Mouse (Mus musculus): ENCODE measurements around the gene Ppp1r3f. TPM values are rescaled to one million over a fixed set of nuclear protein-coding genes. Genes with fewer than 3 reads are reported as not detected.

The Ppp1r3f gene
- polyA plus RNA-seq, 1 experiment from 2014 or later = 0.76 TPM

DNA sequence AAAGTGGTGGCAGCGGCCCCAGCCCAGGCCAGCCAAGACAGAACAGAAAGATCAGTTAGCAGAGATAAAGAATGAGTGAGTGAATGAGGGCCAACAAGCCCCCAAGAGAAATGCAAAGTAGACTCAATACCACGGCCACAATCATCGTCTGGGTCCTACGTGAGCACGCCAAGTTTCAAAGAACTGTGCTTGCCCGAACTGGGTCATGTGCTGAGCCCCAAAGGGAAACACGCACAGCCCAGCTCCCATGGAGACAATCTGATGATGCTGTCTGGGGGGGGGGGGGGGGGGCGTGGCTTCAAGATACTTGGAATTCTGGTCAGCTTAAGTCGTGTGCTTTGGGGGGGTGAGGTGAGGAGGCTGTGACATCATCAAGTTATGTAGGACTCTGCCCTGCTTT, 6.6 kb downstream of the Ppp1r3f start:
- no peak for ATAC-seq
- Histone ChIP-seq H3K27ac (ENCODE audit: low read length) (no peak overlapping the region), H3K36me3 (ENCODE audit: control insufficient read depth, insufficient read depth, low read length) (no peaks in the 10 kb centered on the region), H3K4me3 (ENCODE audit: low read length) (no peak overlapping the region), H3K4me1 (ENCODE audit: control insufficient read depth, insufficient read depth, low read length) (peaks cover 2% of the 10 kb centered on the region; the same call in 1 of the 2 replicates), H3K4me2 (ENCODE audit: low read depth, low read length) (no peak overlapping the region), H3K27me3 (replicated peaks; ENCODE audit: control insufficient read depth, insufficient read depth, low read length) (no peaks in the 10 kb centered on the region), H3K9ac (ENCODE audit: low read depth, low read length) (no peak overlapping the region), H3K9me3 (ENCODE audit: control insufficient read depth, low read length) (no peaks in the 10 kb centered on the region)
- 82% methylated on average over 8 of the region's 9 CpGs for WGBS

GRCm38 (mm10) chrX:7566352-7566751, 7.7 kb downstream of the Ppp1r3f start:
- Histone ChIP-seq H3K4me2 (ENCODE audit: low read depth, low read length) (no peak overlapping the region), H3K27ac (ENCODE audit: low read length) (no peak overlapping the region), H3K9me3 (ENCODE audit: control insufficient read depth, low read length) (no peaks in the 10 kb centered on the region), H3K4me3 (ENCODE audit: low read length) (no peak overlapping the region), H3K9ac (ENCODE audit: low read depth, low read length) (no peak overlapping the region), H3K36me3 (ENCODE audit: control insufficient read depth, insufficient read depth, low read length) (no peaks in the 10 kb centered on the region), H3K4me1 (ENCODE audit: control insufficient read depth, insufficient read depth, low read length) (no peaks in the 10 kb centered on the region), H3K27me3 (replicated peaks; ENCODE audit: control insufficient read depth, insufficient read depth, low read length) (no peaks in the 10 kb centered on the region)
- no peak for ATAC-seq
- WGBS = 80% methylated on average over 6 of the region's 6 CpGs

- Histone ChIP-seq H3K4me3 (ENCODE audit: low read length) (no peak overlapping the region), H3K9ac (ENCODE audit: low read depth, low read length) (no peak overlapping the region), H3K27ac (ENCODE audit: low read length) (no peak overlapping the region), H3K4me1 (ENCODE audit: control insufficient read depth, insufficient read depth, low read length) (no peaks in the 10 kb centered on the region), H3K4me2 (ENCODE audit: low read depth, low read length) (no peak overlapping the region), H3K36me3 (ENCODE audit: control insufficient read depth, insufficient read depth, low read length) (no peaks in the 10 kb centered on the region), H3K27me3 (replicated peaks; ENCODE audit: control insufficient read depth, insufficient read depth, low read length) (no peaks in the 10 kb centered on the region), H3K9me3 (ENCODE audit: control insufficient read depth, low read length) (no peaks in the 10 kb centered on the region)
- ATAC-seq = no peak
- WGBS = 33% methylated on average over 2 of the region's 2 CpGs
These were observed 11.0 kb downstream of the Ppp1r3f start for GRCm38 (mm10) chrX:7563076-7563475.

DNA sequence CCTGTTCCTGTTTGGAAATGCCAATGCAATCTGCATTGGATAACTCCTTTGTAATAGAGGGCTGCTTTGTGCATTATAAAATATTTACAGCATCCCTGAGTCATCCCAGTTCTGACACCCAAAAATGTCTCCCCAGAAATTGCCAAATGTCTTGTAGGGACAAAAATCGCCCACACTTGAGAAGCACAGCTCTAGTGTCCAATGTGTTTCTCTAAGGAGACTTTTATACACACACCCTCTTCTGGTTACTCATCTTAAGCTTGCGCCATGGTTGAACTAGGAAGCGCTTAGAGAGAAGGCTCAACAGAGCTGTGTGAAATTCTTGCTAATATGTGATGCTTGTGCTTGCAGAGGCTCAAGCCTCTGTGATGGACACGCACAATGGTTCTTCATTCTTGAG, 20.6 kb downstream of the Ppp1r3f start:
- Histone ChIP-seq H3K4me1 (ENCODE audit: control insufficient read depth, insufficient read depth, low read length) (no peaks in the 10 kb centered on the region), H3K27ac (ENCODE audit: low read length) (no peak overlapping the region), H3K9me3 (ENCODE audit: control insufficient read depth, low read length) (no peaks in the 10 kb centered on the region), H3K9ac (ENCODE audit: low read depth, low read length) (no peak overlapping the region), H3K36me3 (ENCODE audit: control insufficient read depth, insufficient read depth, low read length) (no peaks in the 10 kb centered on the region), H3K27me3 (replicated peaks; ENCODE audit: control insufficient read depth, insufficient read depth, low read length) (no peaks in the 10 kb centered on the region), H3K4me3 (ENCODE audit: low read length) (no peak overlapping the region), H3K4me2 (ENCODE audit: low read depth, low read length) (no peak overlapping the region)
- ATAC-seq = no peak
- WGBS = 91% methylated on average over 4 of the region's 4 CpGs

GRCm38 (mm10) chrX:7524961-7525360, 49.1 kb downstream of the Ppp1r3f start:
- no peak overlapping the region for H3K4me2 ChIP-seq (ENCODE audit: low read depth, low read length)
- no peaks in the 10 kb centered on the region for H3K27me3 ChIP-seq (replicated peaks; ENCODE audit: control insufficient read depth, insufficient read depth, low read length)
- ATAC-seq = no peak
- H3K27ac ChIP-seq (ENCODE audit: low read length) = no peak overlapping the region
- no peaks in the 10 kb centered on the region for H3K36me3 ChIP-seq (ENCODE audit: control insufficient read depth, insufficient read depth, low read length)
- no peaks in the 10 kb centered on the region for H3K9me3 ChIP-seq (ENCODE audit: control insufficient read depth, low read length)
- 51% methylated on average over 3 of the region's 3 CpGs for WGBS
- no peak overlapping the region for H3K4me3 ChIP-seq (ENCODE audit: low read length)
- H3K4me1 ChIP-seq (ENCODE audit: control insufficient read depth, insufficient read depth, low read length) = no peaks in the 10 kb centered on the region
- H3K9ac ChIP-seq (ENCODE audit: low read depth, low read length) = no peak overlapping the region

Other genes starting within 250 kb of the Ppp1r3f start
- 0.28 and 0.34 TPM in 2 replicates for gene Usp27x, start 198.5 kb downstream of the Ppp1r3f start, polyA plus RNA-seq (2015; fragmentation: Nextera tagmentation; extraction: Ambion mirVana)
- 0.23 TPM in 1 of 2 replicates, not detected in the other for gene Foxp3, start 639 bp downstream of the Ppp1r3f start, polyA plus RNA-seq (2015; fragmentation: Nextera tagmentation; extraction: Ambion mirVana)
- gene Ccdc22, start 31.2 kb upstream of the Ppp1r3f start, polyA plus RNA-seq (2015; fragmentation: Nextera tagmentation; extraction: Ambion mirVana) = 36.1 and 38.4 TPM in 2 replicates
- 0.02 TPM in 1 of 2 replicates, not detected in the other for gene Cacna1f, start 32.8 kb upstream of the Ppp1r3f start, polyA plus RNA-seq (2015; fragmentation: Nextera tagmentation; extraction: Ambion mirVana)
- gene Syp, start 64.2 kb upstream of the Ppp1r3f start, polyA plus RNA-seq (2015; fragmentation: Nextera tagmentation; extraction: Ambion mirVana) = 6.0 and 6.2 TPM in 2 replicates
- gene Prickle3, start 83.0 kb upstream of the Ppp1r3f start, polyA plus RNA-seq (2015; fragmentation: Nextera tagmentation; extraction: Ambion mirVana) = 7.6 TPM in 2 replicates
- 187 and 205 TPM in 2 replicates for gene Plp2, start 97.1 kb upstream of the Ppp1r3f start, polyA plus RNA-seq (2015; fragmentation: Nextera tagmentation; extraction: Ambion mirVana)
- gene Magix, start 107.0 kb upstream of the Ppp1r3f start, polyA plus RNA-seq (2015; fragmentation: Nextera tagmentation; extraction: Ambion mirVana) = 0.71 and 0.93 TPM in 2 replicates
- 28.0 and 29.5 TPM in 2 replicates for gene Gpkow, start 122.8 kb upstream of the Ppp1r3f start, polyA plus RNA-seq (2015; fragmentation: Nextera tagmentation; extraction: Ambion mirVana)
- 25.8 and 26.6 TPM in 2 replicates for gene Wdr45, start 140.1 kb upstream of the Ppp1r3f start, polyA plus RNA-seq (2015; fragmentation: Nextera tagmentation; extraction: Ambion mirVana)
- gene Gm45208, start 148.0 kb upstream of the Ppp1r3f start, polyA plus RNA-seq (2015; fragmentation: Nextera tagmentation; extraction: Ambion mirVana) = 0.37 TPM in 1 of 2 replicates, not detected in the other
- 59.7 and 60.8 TPM in 2 replicates for gene Praf2, start 154.2 kb upstream of the Ppp1r3f start, polyA plus RNA-seq (2015; fragmentation: Nextera tagmentation; extraction: Ambion mirVana)
- gene Ccdc120, start 176.6 kb upstream of the Ppp1r3f start, polyA plus RNA-seq (2015; fragmentation: Nextera tagmentation; extraction: Ambion mirVana) = 9.2 and 12.0 TPM in 2 replicates
- gene Tfe3, start 188.3 kb upstream of the Ppp1r3f start, polyA plus RNA-seq (2015; fragmentation: Nextera tagmentation; extraction: Ambion mirVana) = 19.2 and 21.2 TPM in 2 replicates
- gene Gripap1, start 215.5 kb upstream of the Ppp1r3f start, polyA plus RNA-seq (2015; fragmentation: Nextera tagmentation; extraction: Ambion mirVana) = 36.6 and 37.5 TPM in 2 replicates
- 1.2 and 1.3 TPM in 2 replicates for gene Kcnd1, start 248.0 kb upstream of the Ppp1r3f start, polyA plus RNA-seq (2015; fragmentation: Nextera tagmentation; extraction: Ambion mirVana)